Mouse (Mus musculus): Measurements from ENCODE around the gene Bhmt. TPM values are rescaled to one million over a fixed set of nuclear protein-coding genes. Genes with fewer than 3 reads are reported as not detected.

Bhmt gene
- polyA plus RNA-seq, 1 experiment from 2014 or later: not detected

DNA sequence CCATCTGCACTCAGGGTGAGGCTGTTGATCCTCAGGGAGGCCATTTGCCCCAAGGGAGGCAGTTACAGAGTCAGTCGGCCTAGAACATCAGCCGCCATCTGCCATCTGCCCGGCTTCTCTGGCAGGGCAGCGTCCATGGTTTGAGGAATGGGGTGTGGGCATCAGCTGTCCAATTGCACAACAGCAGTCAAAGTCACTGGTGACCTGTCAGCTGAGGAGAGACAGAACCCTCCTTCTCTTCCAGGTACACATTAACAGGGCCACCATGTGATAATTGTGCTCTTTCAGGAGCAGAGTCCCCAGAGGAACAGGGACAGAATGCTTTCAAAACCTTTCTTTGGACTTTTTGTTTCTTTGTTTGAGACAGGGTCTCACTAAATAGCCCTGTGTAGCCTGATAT lies 34.6 kb upstream of the Bhmt start:
- no peak overlapping the region for H3K27ac ChIP-seq (ENCODE audit: low read depth)
- ATAC-seq (ENCODE audit: insufficient read depth): no peak
- peaks cover 10% of the 10 kb centered on the region for H3K27me3 ChIP-seq (ENCODE audit: insufficient read depth, low read length)

DNA sequence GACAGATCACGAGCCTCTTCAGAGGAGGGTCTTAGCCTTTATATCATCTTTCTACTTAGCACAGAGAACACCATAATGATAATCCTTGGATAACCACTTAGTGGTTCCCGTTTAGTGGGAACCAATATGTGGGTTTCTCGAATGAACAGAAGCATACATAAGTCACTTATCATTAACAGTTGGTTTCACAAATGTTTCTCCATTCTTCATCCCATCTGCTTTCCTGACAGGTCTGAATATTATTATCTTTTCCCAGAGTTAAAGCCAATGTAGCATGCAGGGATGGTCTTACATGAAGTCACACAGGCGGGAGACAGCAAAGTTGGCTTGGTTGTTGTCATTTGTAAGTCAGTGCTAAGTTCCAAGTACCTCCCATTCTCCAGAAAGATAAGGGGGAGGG lies 29.8 kb upstream of the Bhmt start:
- Histone ChIP-seq H3K27me3 (ENCODE audit: insufficient read depth, low read length) (no peaks in the 10 kb centered on the region), H3K9me3 (ENCODE audit: low read depth, low read length) (no peaks in the 10 kb centered on the region), H3K4me2 (no peak overlapping the region), H3K27ac (ENCODE audit: low read depth) (no peak overlapping the region), H3K4me1 (ENCODE audit: insufficient read depth) (no peaks in the 10 kb centered on the region), H3K4me3 (ENCODE audit: low read depth, low read length) (no peak overlapping the region), H3K36me3 (ENCODE audit: insufficient read depth) (no peaks in the 10 kb centered on the region), H3K9ac (no peak overlapping the region)
- DNase-seq: no peak
- TF ChIP-seq CTCF (IDR thresholded peaks at IDR 0.05; ENCODE audit: low read depth): no peak
- no peak for ATAC-seq (ENCODE audit: insufficient read depth)
- 83% methylated on average over 4 of the region's 4 CpGs for WGBS

More for the DNA sequence above, 34.6 kb upstream of the Bhmt start:
- 81% methylated on average over 4 of the region's 4 CpGs for WGBS
- Histone ChIP-seq H3K9me3 (ENCODE audit: low read depth, low read length) (no peaks in the 10 kb centered on the region), H3K9ac (no peak overlapping the region), H3K4me3 (ENCODE audit: low read depth, low read length) (no peak overlapping the region), H3K4me1 (ENCODE audit: insufficient read depth) (no peaks in the 10 kb centered on the region), H3K4me2 (no peak overlapping the region), H3K36me3 (ENCODE audit: insufficient read depth) (no peaks in the 10 kb centered on the region)
- TF ChIP-seq CTCF (IDR thresholded peaks at IDR 0.05; ENCODE audit: low read depth): no peak
- no peak for DNase-seq

DNA sequence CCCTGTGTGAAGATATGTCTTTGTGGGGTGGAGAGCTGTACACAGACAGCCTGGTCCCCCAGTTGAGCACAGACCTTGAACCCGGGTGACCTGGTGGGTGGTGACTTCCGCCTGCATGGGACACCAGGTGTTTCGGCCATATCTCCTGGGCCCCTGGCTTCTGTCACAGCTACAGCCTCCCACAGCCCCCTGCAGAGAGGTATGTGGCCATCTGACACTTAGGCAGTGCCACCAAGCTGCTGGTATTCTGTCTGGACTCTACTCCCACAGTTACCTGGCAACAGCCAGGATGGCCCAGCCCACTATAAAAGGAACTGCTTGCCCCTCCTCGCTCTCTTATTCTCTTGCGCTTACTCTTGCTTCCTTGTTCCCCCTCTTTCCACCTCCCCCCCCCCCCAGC lies 20.2 kb upstream of the Bhmt start:
- Histone ChIP-seq H3K4me3 (ENCODE audit: low read depth, low read length) (no peak overlapping the region), H3K4me1 (ENCODE audit: insufficient read depth) (no peaks in the 10 kb centered on the region), H3K4me2 (no peak overlapping the region), H3K27ac (ENCODE audit: low read depth) (no peak overlapping the region), H3K36me3 (ENCODE audit: insufficient read depth) (no peaks in the 10 kb centered on the region), H3K27me3 (ENCODE audit: insufficient read depth, low read length) (no peaks in the 10 kb centered on the region), H3K9me3 (ENCODE audit: low read depth, low read length) (no peaks in the 10 kb centered on the region), H3K9ac (no peak overlapping the region)
- WGBS: 69% methylated on average over 5 of the region's 5 CpGs
- no peak for TF ChIP-seq CTCF (IDR thresholded peaks at IDR 0.05; ENCODE audit: low read depth)
- DNase-seq (no peak), ATAC-seq (ENCODE audit: insufficient read depth) (no peak)

DNA sequence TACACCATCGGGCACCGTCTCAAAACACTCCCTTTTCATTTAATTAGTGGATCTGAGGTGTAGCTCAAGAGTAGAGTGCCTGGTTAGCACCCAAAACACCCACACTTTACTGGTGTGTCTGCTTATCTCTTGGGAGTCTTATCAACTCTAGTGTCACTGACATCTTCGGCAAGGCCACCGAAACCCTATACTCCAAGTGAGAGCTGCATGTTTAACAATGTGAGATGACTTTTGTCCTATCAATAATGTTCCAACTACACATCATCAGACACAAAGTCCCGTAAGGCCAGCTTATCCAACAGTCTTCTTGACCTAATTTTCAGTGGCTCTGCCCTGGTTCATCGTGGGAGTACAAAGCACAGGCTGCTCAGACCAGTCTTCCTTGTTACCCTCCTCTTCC lies 15.6 kb upstream of the Bhmt start:
- no peak for TF ChIP-seq CTCF (IDR thresholded peaks at IDR 0.05; ENCODE audit: low read depth)
- H3K27ac ChIP-seq (ENCODE audit: low read depth): no peak overlapping the region
- H3K4me2 ChIP-seq: no peak overlapping the region
- no peaks in the 10 kb centered on the region for H3K27me3 ChIP-seq (ENCODE audit: insufficient read depth, low read length)
- no peaks in the 10 kb centered on the region for H3K9me3 ChIP-seq (ENCODE audit: low read depth, low read length)
- no peak for ATAC-seq (ENCODE audit: insufficient read depth)
- H3K4me1 ChIP-seq (ENCODE audit: insufficient read depth): no peaks in the 10 kb centered on the region
- H3K4me3 ChIP-seq (ENCODE audit: low read depth, low read length): no peak overlapping the region
- no peak for DNase-seq
- WGBS: 73% methylated on average over 6 of the region's 6 CpGs
- no peaks in the 10 kb centered on the region for H3K36me3 ChIP-seq (ENCODE audit: insufficient read depth)
- H3K9ac ChIP-seq: no peak overlapping the region

DNA sequence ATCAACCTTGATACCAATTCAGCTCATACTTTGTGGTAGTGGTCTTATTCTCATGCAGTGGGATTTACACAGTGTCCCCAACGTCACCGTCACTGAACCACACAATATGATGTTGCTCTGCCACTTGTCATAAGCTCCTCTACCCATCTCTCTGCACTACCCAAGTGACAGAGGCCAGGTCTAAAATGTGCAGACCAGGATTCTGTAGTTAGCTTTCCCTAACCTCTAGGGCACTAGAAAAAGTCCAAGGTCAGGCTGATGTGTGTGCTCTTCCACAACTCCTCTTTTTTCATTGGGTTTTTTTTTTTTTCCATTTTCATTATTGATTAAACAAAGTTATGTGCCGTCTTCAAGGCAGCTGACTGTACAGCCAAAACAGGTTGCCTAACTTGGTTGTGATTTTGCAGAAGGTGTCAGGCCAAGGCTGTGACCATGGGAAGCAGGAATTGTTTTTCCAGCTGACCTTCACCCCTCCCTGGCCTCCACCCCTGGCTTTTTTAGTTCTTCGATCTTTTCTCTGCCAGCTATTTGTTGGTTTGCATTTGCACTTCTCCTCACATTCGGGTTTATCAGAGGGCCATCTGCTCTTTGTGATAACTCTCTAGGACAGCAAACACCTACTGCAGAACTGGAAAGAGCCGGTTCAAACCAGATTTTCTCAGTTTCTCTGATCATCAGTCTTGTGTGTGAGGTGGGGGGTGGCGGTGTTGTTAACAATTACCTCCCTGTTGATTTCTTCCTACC lies 10.8 kb upstream of the Bhmt start:
- TF ChIP-seq CTCF (IDR thresholded peaks at IDR 0.05; ENCODE audit: low read depth): no peak
- no peak overlapping the region for H3K27ac ChIP-seq (ENCODE audit: low read depth)
- WGBS: 51% methylated on average over 7 of the region's 7 CpGs
- no peak overlapping the region for H3K4me3 ChIP-seq (ENCODE audit: low read depth, low read length)
- H3K9me3 ChIP-seq (ENCODE audit: low read depth, low read length): no peaks in the 10 kb centered on the region
- no peak overlapping the region for H3K4me2 ChIP-seq
- no peak overlapping the region for H3K9ac ChIP-seq
- H3K36me3 ChIP-seq (ENCODE audit: insufficient read depth): no peaks in the 10 kb centered on the region
- no peaks in the 10 kb centered on the region for H3K27me3 ChIP-seq (ENCODE audit: insufficient read depth, low read length)
- DNase-seq (no peak), ATAC-seq (ENCODE audit: insufficient read depth) (no peak)
- no peaks in the 10 kb centered on the region for H3K4me1 ChIP-seq (ENCODE audit: insufficient read depth)

DNA sequence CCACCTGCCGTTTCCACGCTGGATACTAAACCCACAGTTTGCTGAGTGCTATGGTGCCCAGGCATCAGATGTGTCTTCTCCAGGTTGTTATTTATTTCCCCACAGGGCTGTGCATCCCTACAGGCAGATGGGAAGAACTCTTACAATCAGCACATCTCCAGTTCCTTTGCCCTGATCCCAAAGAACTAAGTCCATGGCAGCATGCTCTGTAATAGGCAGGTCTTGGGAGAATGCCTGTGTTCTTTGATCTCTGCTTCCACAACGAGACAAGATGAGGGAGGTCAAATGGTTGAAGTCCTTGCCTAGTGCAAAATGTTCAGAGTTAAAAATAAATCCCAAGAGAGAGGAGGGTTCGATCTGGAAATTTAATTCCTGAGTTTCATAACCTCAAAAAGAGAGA lies 1.9 kb upstream of the Bhmt start:
- no peaks in the 10 kb centered on the region for H3K4me1 ChIP-seq (ENCODE audit: insufficient read depth)
- H3K27ac ChIP-seq (ENCODE audit: low read depth): no peak overlapping the region
- H3K9me3 ChIP-seq (ENCODE audit: low read depth, low read length): no peaks in the 10 kb centered on the region
- H3K27me3 ChIP-seq (ENCODE audit: insufficient read depth, low read length): no peaks in the 10 kb centered on the region
- H3K4me3 ChIP-seq (ENCODE audit: low read depth, low read length): no peak overlapping the region
- no peak overlapping the region for H3K9ac ChIP-seq
- H3K4me2 ChIP-seq: no peak overlapping the region
- ATAC-seq (ENCODE audit: insufficient read depth): no peak
- no peaks in the 10 kb centered on the region for H3K36me3 ChIP-seq (ENCODE audit: insufficient read depth)
- WGBS: 57% methylated on average over 4 of the region's 4 CpGs
- no peak for TF ChIP-seq CTCF (IDR thresholded peaks at IDR 0.05; ENCODE audit: low read depth)
- DNase-seq: no peak

DNA sequence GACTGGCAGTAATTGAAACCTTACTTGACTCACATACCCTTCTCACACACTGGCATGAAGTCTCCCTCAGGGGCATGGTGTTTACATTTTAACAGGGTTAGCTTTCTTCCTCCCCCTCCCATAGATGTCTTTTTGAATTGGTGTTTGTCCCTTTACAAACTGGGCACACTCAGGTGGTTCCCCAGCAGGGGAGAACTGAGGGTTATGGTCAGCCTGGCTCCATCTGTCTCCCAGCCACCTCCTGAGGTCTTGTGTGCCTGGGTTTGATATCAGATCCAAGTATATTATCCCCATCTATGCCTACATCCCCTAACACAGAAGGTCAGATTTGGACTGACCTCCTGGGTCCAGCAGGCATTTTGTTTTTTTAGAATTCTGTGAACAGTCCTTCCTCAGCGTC lies 1.2 kb downstream of the Bhmt start:
- H3K4me2 ChIP-seq: no peak overlapping the region
- DNase-seq: no peak
- no peak for ATAC-seq (ENCODE audit: insufficient read depth)

More for the DNA sequence above, 1.2 kb downstream of the Bhmt start:
- 77% methylated on average over 1 of the region's 1 CpGs for WGBS
- no peaks in the 10 kb centered on the region for H3K36me3 ChIP-seq (ENCODE audit: insufficient read depth)
- no peaks in the 10 kb centered on the region for H3K4me1 ChIP-seq (ENCODE audit: insufficient read depth)
- H3K9ac ChIP-seq: no peak overlapping the region
- H3K27me3 ChIP-seq (ENCODE audit: insufficient read depth, low read length): no peaks in the 10 kb centered on the region
- no peak for TF ChIP-seq CTCF (IDR thresholded peaks at IDR 0.05; ENCODE audit: low read depth)
- no peak overlapping the region for H3K4me3 ChIP-seq (ENCODE audit: low read depth, low read length)
- H3K27ac ChIP-seq (ENCODE audit: low read depth): no peak overlapping the region
- no peaks in the 10 kb centered on the region for H3K9me3 ChIP-seq (ENCODE audit: low read depth, low read length)
